Mouse (Mus musculus) lung, postnatal 0 days (tissue): Measurements from ENCODE around the gene Cfap157.

Experiments used
- CTCF ChIP-seq: IDR thresholded peaks from 2 replicates; pipeline ENCODE4 v1.5.1; 2016; ENCODE audit warnings: antibody characterized with exemption, mild to moderate bottlenecking
- EP300 ChIP-seq: IDR thresholded peaks from 2 replicates; pipeline ENCODE4 v1.6.1; 2016; ENCODE audit warnings: antibody characterized with exemption, mild to moderate bottlenecking, control low read depth

DNA sequence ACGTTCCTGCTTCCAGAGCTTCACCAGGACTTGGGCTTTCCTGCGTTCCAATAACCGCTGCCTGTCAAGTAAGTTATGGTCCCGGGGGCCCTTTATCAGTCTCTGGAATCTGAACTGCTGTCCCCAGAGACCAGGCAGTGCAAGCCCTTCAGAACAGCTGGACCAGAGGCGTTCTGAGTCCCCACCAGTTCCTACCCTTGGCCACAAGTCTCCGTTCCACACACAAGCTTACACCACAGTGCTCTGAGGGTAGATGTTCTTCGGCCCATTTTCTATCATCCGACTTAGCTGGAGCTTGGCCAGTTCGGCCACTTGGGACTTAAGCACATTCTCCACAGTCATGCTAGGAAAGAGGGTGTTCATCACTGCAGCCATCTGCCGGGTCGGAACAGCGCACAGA, 17.0 kb downstream of the Cfap157 start:
- TF ChIP-seq CTCF (no peak), EP300 (no peak)
